Mouse (Mus musculus) B cell, adult 2 months (primary cell): ENCODE data around the gene Slc43a2.
A peak's percentile ranks its signal among the peaks of the same experiment; 100 is the strongest.

ENCODE experiments used
- DNase-seq, 2 experiments: peaks; one replicate each; pipeline ENCODE4 v3.0.0; 2022

Gene Slc43a2

GRCm38 (mm10) chr11:75551961-75552441 is 20.5 kb downstream of the Slc43a2 start:
- no peak for DNase-seq

- no peak for DNase-seq
Observed at GRCm38 (mm10) chr11:75552906-75553482, 21.5 kb downstream of the Slc43a2 start.

- peak in 1 of 2 experiments; percentile 15 for DNase-seq
Observed at GRCm38 (mm10) chr11:75556006-75556405, 24.5 kb downstream of the Slc43a2 start.

GRCm38 (mm10) chr11:75557142-75557541 is 25.6 kb downstream of the Slc43a2 start:
- no peak for DNase-seq

GRCm38 (mm10) chr11:75558101-75558500 is 26.6 kb downstream of the Slc43a2 start:
- peak; percentile 69 to 73 for DNase-seq

- peak in 1 of 2 experiments; percentile 8 for DNase-seq
Observed at GRCm38 (mm10) chr11:75559870-75560504, 28.5 kb downstream of the Slc43a2 start.

- peak; percentile 75 to 81 for DNase-seq
Observed at GRCm38 (mm10) chr11:75560530-75561409, 29.3 kb downstream of the Slc43a2 start.

GRCm38 (mm10) chr11:75561410-75561791 is 29.9 kb downstream of the Slc43a2 start:
- DNase-seq: peak; percentile 11 to 14

GRCm38 (mm10) chr11:75562840-75563239 is 31.3 kb downstream of the Slc43a2 start:
- no peak for DNase-seq

GRCm38 (mm10) chr11:75563851-75564548 is 32.5 kb downstream of the Slc43a2 start:
- DNase-seq: no peak

- no peak for DNase-seq
Observed at GRCm38 (mm10) chr11:75565849-75566248, 34.4 kb downstream of the Slc43a2 start.

- DNase-seq: no peak
Observed at GRCm38 (mm10) chr11:75566276-75567196, 35.0 kb downstream of the Slc43a2 start.

- no peak for DNase-seq
Observed at GRCm38 (mm10) chr11:75567346-75568114, 36.0 kb downstream of the Slc43a2 start.

- no peak for DNase-seq
Observed at GRCm38 (mm10) chr11:75568115-75568511, 36.6 kb downstream of the Slc43a2 start.

GRCm38 (mm10) chr11:75568962-75569361 is 37.5 kb downstream of the Slc43a2 start:
- DNase-seq: no peak

- DNase-seq: no peak
Observed at GRCm38 (mm10) chr11:75570375-75571125, 39.1 kb downstream of the Slc43a2 start.

- no peak for DNase-seq
Observed at GRCm38 (mm10) chr11:75571126-75571990, 39.9 kb downstream of the Slc43a2 start.

GRCm38 (mm10) chr11:75572301-75572791 is 40.9 kb downstream of the Slc43a2 start:
- no peak for DNase-seq
